Mouse (Mus musculus): Measurements from ENCODE around the gene Nrn1l.

DNA sequence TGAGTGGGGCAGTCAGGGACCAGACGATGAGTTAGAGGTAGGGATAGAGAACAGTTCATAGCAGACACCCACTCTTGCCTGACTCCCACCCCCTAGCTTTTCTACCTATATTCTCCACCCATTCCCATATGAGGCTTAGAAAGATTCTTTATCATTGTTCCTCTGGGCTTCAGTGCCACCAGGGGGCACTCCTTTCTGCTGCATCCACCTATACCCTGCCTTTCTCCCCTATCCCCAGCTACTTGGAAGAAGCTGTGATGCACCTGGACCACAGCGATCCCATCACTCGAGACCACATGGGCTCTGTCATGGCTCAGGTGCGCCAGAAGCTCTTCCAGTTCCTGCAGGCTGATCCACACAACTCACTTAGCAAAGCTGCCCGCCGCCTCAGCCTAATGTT is 935 bp upstream of the Nrn1l start:
- TF ChIP-seq GATA1 (IDR thresholded peaks at IDR 0.05; ENCODE audit: borderline replicate concordance, low read length) (no peak), FLI1 (IDR thresholded peaks at IDR 0.05; ENCODE audit: low read length) (no peak)
